Mouse (Mus musculus): Measurements from ENCODE around the gene Lime1.

- TF ChIP-seq CTCF (IDR thresholded peaks at IDR 0.05) (no peak), EP300 (IDR thresholded peaks at IDR 0.05) (no peak)
Measured at GRCm38 (mm10) chr2:181379778-181380177, at the start of gene Lime1.

All from lung, postnatal 0 days (tissue).